Mouse (Mus musculus) layer of hippocampus, postnatal 25 days (tissue): ENCODE results near the gene Rundc3b. TPM values are rescaled to one million over a fixed set of nuclear protein-coding genes. Genes with fewer than 3 reads are reported as not detected.

Experiments
- DNase-seq, 2 experiments: peaks; one replicate each; pipeline ENCODE4 v3.0.0; 2022; ENCODE audit warnings: mixed read lengths in 2 of 2, low spot score in 1 of 2; ENCODE audit errors: extremely low spot score in 1 of 2
- total RNA-seq, 2 experiments: library from RNA; stranded (reverse); gene quantifications; 2 replicates each; pipeline ENCODE4 v1.2.3; 2021

Gene Rundc3b
- total RNA-seq, 2 experiments from 2014 or later = 30.6 to 30.8 TPM

DNA sequence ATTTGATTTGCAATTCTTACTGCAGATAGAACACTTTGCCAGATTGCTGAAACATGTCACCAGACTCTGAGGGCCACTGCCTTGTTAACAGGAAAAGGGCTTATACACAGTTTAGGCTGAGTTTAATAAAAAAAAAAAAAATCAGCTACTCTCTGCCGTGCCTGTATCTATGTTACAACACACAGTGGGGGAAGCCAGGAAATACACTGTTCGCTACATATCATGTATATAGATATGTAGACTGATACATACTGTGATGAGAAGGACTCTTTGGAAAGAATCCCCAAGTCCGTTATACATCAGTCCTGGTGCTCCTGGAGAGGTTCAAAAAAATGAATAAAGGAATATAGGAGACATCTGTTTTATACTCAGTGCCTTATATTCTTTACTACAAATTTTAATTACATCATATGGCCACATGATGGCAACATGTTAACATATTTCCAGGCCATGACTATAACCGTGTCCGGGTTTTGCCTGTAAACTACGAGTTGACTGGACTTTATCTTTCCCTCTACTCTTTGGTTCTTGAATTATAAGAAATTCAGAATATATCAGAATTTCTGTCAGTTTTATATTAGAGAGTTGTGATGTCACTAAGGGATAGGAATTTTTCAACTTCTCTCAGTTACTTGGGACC, 133.2 kb downstream of the Rundc3b start:
- no peak for DNase-seq

DNA sequence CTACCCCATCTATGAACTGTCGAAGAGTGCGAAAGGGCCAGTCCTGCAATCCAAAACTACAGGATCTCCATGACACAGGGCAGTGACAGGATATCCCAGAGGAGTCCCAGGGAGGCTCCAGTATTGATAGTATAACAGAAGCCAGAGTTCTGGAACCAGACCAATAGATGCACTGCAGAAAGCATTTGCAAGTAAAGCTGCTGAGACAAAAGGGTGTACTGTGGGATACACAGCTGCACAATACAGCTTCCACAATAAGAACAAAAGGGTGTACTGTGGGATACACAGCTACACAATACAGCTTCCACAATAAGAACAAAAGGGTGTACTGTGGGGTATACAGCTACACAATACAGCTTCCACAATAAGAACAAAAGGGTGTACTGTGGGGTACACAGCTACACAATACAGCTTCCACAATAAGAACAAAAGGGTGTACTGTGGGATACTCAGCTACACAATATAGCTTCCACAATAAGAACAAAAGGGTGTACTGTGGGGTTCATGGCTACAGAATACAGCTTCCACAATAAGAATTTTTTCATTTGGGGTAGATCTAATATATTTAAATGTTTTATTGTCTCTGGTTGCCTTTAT, 134.0 kb downstream of the Rundc3b start:
- DNase-seq = no peak

DNA sequence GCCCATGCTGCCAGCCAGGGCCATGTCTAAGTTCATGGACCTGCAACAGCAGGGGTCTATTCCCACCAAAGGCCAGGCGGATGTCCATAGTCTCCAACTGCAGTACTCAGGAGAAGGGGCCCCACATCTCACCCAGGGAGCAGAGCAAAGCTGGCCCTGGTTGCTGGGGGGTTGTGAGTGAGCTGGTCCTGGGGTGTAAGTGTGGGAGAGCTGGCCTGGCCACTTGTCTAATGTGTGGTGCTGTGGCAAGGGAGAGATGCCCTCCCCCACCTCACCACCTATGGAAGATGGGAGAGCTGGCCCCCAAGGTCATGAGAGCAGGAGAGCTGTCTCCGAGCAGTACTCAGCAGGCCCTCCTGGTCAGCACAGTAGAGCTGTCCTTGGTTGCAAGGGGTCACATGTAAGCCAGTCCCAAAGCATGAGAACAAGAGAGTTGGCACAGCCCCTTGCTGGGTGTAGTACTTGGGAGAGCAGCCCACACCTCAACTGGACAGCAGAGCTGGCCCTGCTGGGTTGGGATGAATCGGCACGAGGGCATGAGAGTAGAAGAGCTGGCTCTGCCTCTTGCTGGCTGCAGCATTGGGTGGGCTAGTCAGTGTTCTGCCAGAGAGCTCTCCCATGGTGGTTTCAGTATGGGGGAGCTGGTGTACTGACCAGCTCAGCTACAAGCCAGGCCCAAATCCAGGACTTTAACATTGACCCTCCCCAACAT, 134.6 kb downstream of the Rundc3b start:
- DNase-seq = no peak

DNA sequence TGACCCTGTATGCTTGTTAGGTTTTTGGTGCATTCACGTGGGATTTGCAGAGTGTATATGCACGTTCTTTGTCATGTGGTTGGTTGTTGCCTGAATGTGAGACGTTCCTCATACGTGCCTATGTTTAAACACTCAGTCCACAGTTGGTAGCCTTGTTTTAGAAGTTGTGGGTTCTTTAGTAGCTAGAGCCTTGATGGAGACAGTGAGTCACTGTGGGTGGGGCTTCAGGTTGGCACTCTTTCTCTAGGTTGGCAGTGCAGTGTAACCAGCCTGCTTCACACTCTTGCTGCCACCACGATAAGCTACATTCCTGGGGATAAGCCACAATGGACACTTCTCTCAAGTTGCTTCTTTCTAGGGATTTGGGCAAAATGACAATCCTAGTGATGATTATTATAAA, 166.2 kb downstream of the Rundc3b start:
- no peak for DNase-seq

DNA sequence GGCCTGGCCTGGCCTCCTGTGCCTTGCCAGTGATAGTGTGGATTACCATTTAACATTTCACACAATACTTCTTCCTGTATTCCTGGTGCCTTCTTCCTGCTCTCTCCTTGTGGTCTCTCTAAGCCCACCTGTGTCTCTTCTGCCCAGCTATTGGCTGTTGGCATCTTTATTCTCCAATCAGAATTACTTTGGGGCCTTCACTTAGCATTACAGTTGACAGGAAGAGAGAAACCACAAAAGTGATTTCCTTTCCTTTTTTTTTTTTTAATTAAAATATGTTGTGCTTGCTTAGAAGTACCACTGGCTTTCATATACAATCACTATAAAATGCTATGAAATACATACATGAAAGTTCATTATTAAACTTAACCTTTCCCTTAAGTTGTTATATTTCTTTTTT, 167.2 kb downstream of the Rundc3b start:
- no peak for DNase-seq

Other genes with a start within 250 kb of the Rundc3b start
- gene Dbf4, start 200.2 kb downstream of the Rundc3b start, total RNA-seq = 1 to 10 TPM; 2.3 to 2.5 TPM
- 10 to 100 TPM; 12.4 to 13.0 TPM for gene Slc25a40, start 200.1 kb downstream of the Rundc3b start, total RNA-seq
- gene Abcb1a, start 37.1 kb upstream of the Rundc3b start, total RNA-seq = 10 to 100 TPM; 16.6 to 17.8 TPM
- 1 to 10 TPM; 3.7 to 4.4 TPM for gene Abcb1b, start 175.2 kb upstream of the Rundc3b start, total RNA-seq